Mouse (Mus musculus) bone marrow macrophage, adult 2 months (primary cell): ENCODE measurements around the gene Csnk1e.

ENCODE experiments used
- CTCF ChIP-seq: IDR thresholded peaks from 2 replicates; pipeline ENCODE4 v1.5.1; 2012; ENCODE audit warnings: low read depth, mild to moderate bottlenecking, low read length, moderate library complexity
- POLR2A ChIP-seq: IDR thresholded peaks from 2 replicates; pipeline ENCODE4 v1.6.1; 2012; ENCODE audit warnings: mild to moderate bottlenecking, low read depth, low read length, borderline replicate concordance

- no peak for TF ChIP-seq CTCF
- no peak for TF ChIP-seq POLR2A
Measured at GRCm38 (mm10) chr15:79442257-79442611, 13.1 kb downstream of the Csnk1e start.
